Mouse (Mus musculus): ENCODE data around the gene Amer1. TPM values are rescaled to one million over a fixed set of nuclear protein-coding genes. Genes with fewer than 3 reads are reported as not detected.

Amer1 gene
- 5.5 TPM for polyA plus RNA-seq (2014; fragmentation: Illumina TruSeq; extraction: RNeasy Lipid Tissue Mini Kit (QIAGEN cat#74804); ENCODE audit: low read depth, low replicate concordance)

DNA sequence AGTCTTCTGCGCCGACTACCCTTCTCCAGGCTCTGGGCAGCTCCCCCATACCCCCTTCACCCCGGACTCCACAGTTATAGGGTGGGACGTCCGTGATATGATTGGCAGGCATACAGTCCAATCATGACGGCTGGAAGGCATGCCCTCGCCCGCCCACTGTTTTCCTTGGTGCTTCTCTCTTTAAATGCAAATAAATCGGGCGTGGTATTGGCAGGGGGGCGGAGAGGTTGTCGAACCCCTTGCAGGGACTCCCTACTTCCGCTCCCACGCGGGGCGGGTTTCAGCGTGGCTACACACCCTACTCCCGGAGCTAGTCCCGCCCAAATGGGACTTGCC, at the start of gene Amer1:
Gene Amer1 (minus strand): TSS at position 97 of the 336 bp plus-strand sequence.

Other genes starting within 250 kb of the Amer1 start
- gene Arhgef9, start 248.0 kb downstream of the Amer1 start, polyA plus RNA-seq (2014; fragmentation: Illumina TruSeq; extraction: RNeasy Lipid Tissue Mini Kit (QIAGEN cat#74804); ENCODE audit: low read depth, low replicate concordance): 7.0 TPM
- gene Asb12, start 113.1 kb upstream of the Amer1 start, polyA plus RNA-seq (2014; fragmentation: Illumina TruSeq; extraction: RNeasy Lipid Tissue Mini Kit (QIAGEN cat#74804); ENCODE audit: low read depth, low replicate concordance): 2.3 TPM
- not detected for gene Pfn5, start 113.2 kb upstream of the Amer1 start, polyA plus RNA-seq (2014; fragmentation: Illumina TruSeq; extraction: RNeasy Lipid Tissue Mini Kit (QIAGEN cat#74804); ENCODE audit: low read depth, low replicate concordance)
- gene Zc4h2, start 213.6 kb upstream of the Amer1 start, polyA plus RNA-seq (2014; fragmentation: Illumina TruSeq; extraction: RNeasy Lipid Tissue Mini Kit (QIAGEN cat#74804); ENCODE audit: low read depth, low replicate concordance): 3.1 TPM

Data from adipose tissue, adult 10 weeks (tissue).